8 mouse cellular contexts compared by ENCODE assay signal in the genomic region with DNA sequence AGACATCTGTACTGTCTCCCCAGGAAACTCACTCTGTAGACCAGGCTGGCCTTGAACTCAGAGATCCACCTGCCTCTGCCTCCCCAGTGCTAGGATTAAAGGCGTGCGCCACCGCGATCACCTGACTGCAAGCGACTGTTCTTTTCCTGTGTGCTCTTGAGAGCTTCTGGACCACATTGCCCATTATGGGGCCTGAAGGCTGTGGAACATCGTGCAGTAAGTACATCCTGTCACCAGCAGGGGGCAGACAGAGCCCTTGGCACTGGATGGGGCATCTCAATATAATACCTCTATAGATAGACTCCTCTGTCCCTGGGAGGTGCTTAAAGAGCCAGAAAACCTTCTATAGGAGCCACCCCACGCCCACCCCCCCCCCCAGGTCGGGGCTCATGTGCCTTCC. TPM values are rescaled to one million over a fixed set of nuclear protein-coding genes. Genes with fewer than 3 reads are reported as not detected.
DNase-seq lines count a peak whose midpoint lies in the region; ATAC-seq and TF ChIP-seq lines count a peak whose summit lies in the region.

No protein-coding gene starts in this region.

- H3K27me3 ChIP-seq in kidney, embryonic 16.5 days (ENCODE audit: insufficient read depth, low read length), result no peaks in the 10 kb centered on the region
- no peaks in the 10 kb centered on the region for H3K27me3 ChIP-seq in liver, adult 2 months (ENCODE audit: control insufficient read depth, insufficient read depth, low read length)
- no peaks in the 10 kb centered on the region for H3K27me3 ChIP-seq in neural tube, embryonic 11.5 days (ENCODE audit: control insufficient read depth, insufficient read depth, low read length)

- TF ChIP-seq POLR2A in liver, adult 2 months (IDR thresholded peaks at IDR 0.05; ENCODE audit: extremely low read depth, insufficient read depth, low read length), result no peak

- no peaks in the 10 kb centered on the region for H3K36me3 ChIP-seq in kidney, embryonic 16.5 days (ENCODE audit: insufficient read depth, low read length)
- no peaks in the 10 kb centered on the region for H3K36me3 ChIP-seq in liver, adult 2 months (ENCODE audit: control insufficient read depth, insufficient read depth, low read length)
- H3K36me3 ChIP-seq in neural tube, embryonic 11.5 days (ENCODE audit: control insufficient read depth, insufficient read depth, low read length), result no peaks in the 10 kb centered on the region

- H3K4me3 ChIP-seq in kidney, embryonic 16.5 days (ENCODE audit: low read length), result no peak overlapping the region
- no peak overlapping the region for H3K4me3 ChIP-seq in liver, adult 2 months (ENCODE audit: insufficient read depth, low read depth, low read length)
- H3K4me3 ChIP-seq in neural tube, embryonic 11.5 days (ENCODE audit: low read depth, low read length), result no peak overlapping the region

- peak; percentile 90 for TF ChIP-seq CTCF in liver, adult 2 months (IDR thresholded peaks at IDR 0.05; ENCODE audit: low read depth, low read length)

- peak; percentile 70 for ATAC-seq in granulocyte monocyte progenitor cell, adult 5-6 weeks (replicated peaks; ENCODE audit: poor library complexity, severe bottlenecking)
- peak; percentile 54; the same call in 1 of the 2 replicates for ATAC-seq in kidney, embryonic 16.5 days (ENCODE audit: low FRiP score, low TSS enrichment)
- ATAC-seq in neural tube, embryonic 11.5 days (ENCODE audit: insufficient read depth, low FRiP score, low TSS enrichment), result no peak; the same call in 1 of the 2 replicates

- no peak overlapping the region for H3K27ac ChIP-seq in kidney, embryonic 16.5 days (ENCODE audit: low read length)
- no peak overlapping the region for H3K27ac ChIP-seq in liver, adult 2 months (replicated peaks; ENCODE audit: insufficient read depth, low read depth, low read length)
- H3K27ac ChIP-seq in neural tube, embryonic 11.5 days (ENCODE audit: low read depth, low read length), result no peak overlapping the region

- DNase-seq in A20 (ENCODE audit: low read depth, low spot score), result peak; percentile 84
- DNase-seq in adrenal gland, adult 2 months, result peak; percentile 81
- DNase-seq in embryo, embryonic 11 days, result peak; percentile 88
- peak; percentile 65 for DNase-seq in liver, adult 2 months (ENCODE audit: extremely low read depth, low read depth, low spot score)
- DNase-seq in neural tube, embryonic 11.5 days (ENCODE audit: low spot score), result peak; percentile 83
- peak; percentile 86 for DNase-seq in testis, postnatal 10 days (ENCODE audit: low spot score)

- H3K9me3 ChIP-seq in kidney, embryonic 16.5 days (ENCODE audit: low read length), result no peaks in the 10 kb centered on the region
- H3K9me3 ChIP-seq in neural tube, embryonic 11.5 days (ENCODE audit: control insufficient read depth, low read length), result no peaks in the 10 kb centered on the region

- WGBS in kidney, embryonic 16.5 days, result 37% methylated on average over 8 of the region's 8 CpGs
- WGBS in liver, adult 2 months, result 24% methylated on average over 8 of the region's 8 CpGs
- WGBS in neural tube, embryonic 11.5 days, result 36% methylated on average over 8 of the region's 8 CpGs

- H3K79me2 ChIP-seq in liver, adult 2 months (ENCODE audit: control insufficient read depth, insufficient read depth, low read length), result no peaks in the 10 kb centered on the region

- H3K4me1 ChIP-seq in kidney, embryonic 16.5 days (ENCODE audit: insufficient read depth, low read length), result no peaks in the 10 kb centered on the region
- peaks cover 7% of the 10 kb centered on the region for H3K4me1 ChIP-seq in liver, adult 2 months (ENCODE audit: control insufficient read depth, insufficient read depth, low read length)
- no peaks in the 10 kb centered on the region for H3K4me1 ChIP-seq in neural tube, embryonic 11.5 days (ENCODE audit: control insufficient read depth, insufficient read depth, low read length)

- no peak overlapping the region for H3K4me2 ChIP-seq in kidney, embryonic 16.5 days (replicated peaks; ENCODE audit: low read depth, low read length)
- H3K4me2 ChIP-seq in neural tube, embryonic 11.5 days (ENCODE audit: low read depth), result no peak overlapping the region

- no peak overlapping the region for H3K9ac ChIP-seq in kidney, embryonic 16.5 days (replicated peaks; ENCODE audit: low read length)
- H3K9ac ChIP-seq in liver, adult 2 months (ENCODE audit: low read depth, low read length), result no peak overlapping the region
- no peak overlapping the region for H3K9ac ChIP-seq in neural tube, embryonic 11.5 days (ENCODE audit: low read length)

RNA-seq across cellular contexts. Expression of a gene that starts 12.8 kb away (rescaled TPM):
- under 1 TPM; 0.79 to 0.95 TPM for total RNA-seq in adrenal gland, adult 2 months (2021)
- 0.72 and 0.79 TPM in 2 replicates for polyA plus RNA-seq in adrenal gland, adult 2 months (2012; rRNA removed)
- total RNA-seq in granulocyte monocyte progenitor cell, adult 5-6 weeks (2014; fragmentation: Nextera tagmentation), result not detected in 2 replicates
- total RNA-seq in granulocyte monocyte progenitor cell, adult 5-6 weeks (2017), result not detected in 2 replicates
- 1.3 and 1.8 TPM in 2 replicates for polyA plus RNA-seq in kidney, embryonic 16.5 days (2015; fragmentation: Nextera tagmentation; extraction: Ambion mirVana)
- 0.07 TPM in 1 of 2 replicates, not detected in the other for total RNA-seq in liver, adult 2 months (2014; rRNA removed)
- polyA plus RNA-seq in liver, adult 2 months (2012; rRNA removed), result 0.06 and 0.11 TPM in 2 replicates
- polyA plus RNA-seq in neural tube, embryonic 11.5 days (2014; fragmentation: Nextera tagmentation; extraction: Ambion mirVana), result 8.3 and 9.0 TPM in 2 replicates

RNA-seq across cellular contexts. Expression of a gene that starts 59.7 kb away (rescaled TPM):
- 10 to 100 TPM; 40.4 to 42.3 TPM for total RNA-seq in adrenal gland, adult 2 months (2021)
- 44.4 and 45.8 TPM in 2 replicates for polyA plus RNA-seq in adrenal gland, adult 2 months (2012; rRNA removed)
- 5.0 and 20.5 TPM in 2 replicates for total RNA-seq in granulocyte monocyte progenitor cell, adult 5-6 weeks (2014; fragmentation: Nextera tagmentation)
- 8.1 and 12.0 TPM in 2 replicates for total RNA-seq in granulocyte monocyte progenitor cell, adult 5-6 weeks (2017)
- polyA plus RNA-seq in kidney, embryonic 16.5 days (2015; fragmentation: Nextera tagmentation; extraction: Ambion mirVana), result 22.7 and 22.9 TPM in 2 replicates
- 12.8 and 13.7 TPM in 2 replicates for total RNA-seq in liver, adult 2 months (2014; rRNA removed)
- 38.4 and 39.7 TPM in 2 replicates for polyA plus RNA-seq in liver, adult 2 months (2012; rRNA removed)
- polyA plus RNA-seq in neural tube, embryonic 11.5 days (2014; fragmentation: Nextera tagmentation; extraction: Ambion mirVana), result 15.4 and 16.2 TPM in 2 replicates
